Mouse (Mus musculus): ENCODE measurements around the gene Necap1. TPM values are rescaled to one million over a fixed set of nuclear protein-coding genes. Genes with fewer than 3 reads are reported as not detected.
A peak's percentile ranks its signal among the peaks of the same experiment; 100 is the strongest.

Gene Necap1
- 26.0 and 27.6 TPM in 2 replicates for polyA plus RNA-seq (2015; fragmentation: Nextera tagmentation; extraction: Ambion mirVana)

GRCm38 (mm10) chr6:122873871-122874719 lies at the start of gene Necap1:
TSS of gene Necap1 (plus strand) at chr6:122874474.
- H3K4me2 ChIP-seq (ENCODE audit: low read depth, low read length) = peak within 1 kb of the TSS; percentile 74
- H3K27me3 ChIP-seq (ENCODE audit: control insufficient read depth, insufficient read depth, low read depth, low read length) = no peaks in the 10 kb centered on the region; the same call in 1 of the 2 replicates
- no peaks in the 10 kb centered on the region for H3K9me3 ChIP-seq (replicated peaks; ENCODE audit: control insufficient read depth, low read length)
- peaks cover 5% of the 10 kb centered on the region; the same call in 1 of the 2 replicates for H3K36me3 ChIP-seq (ENCODE audit: control insufficient read depth, insufficient read depth)
- ATAC-seq (ENCODE audit: low read depth) = peak; percentile 97
- H3K9ac ChIP-seq (ENCODE audit: low read depth, low read length) = peak within 1 kb of the TSS; percentile 91
- 6% methylated on average over 43 of the region's 43 CpGs for WGBS (ENCODE audit: insufficient replicate concordance)
- H3K4me3 ChIP-seq (ENCODE audit: low read depth, low read length) = peak within 1 kb of the TSS; percentile 98
- peak within 1 kb of the TSS; percentile 87 for H3K27ac ChIP-seq (ENCODE audit: low read length)
- H3K4me1 ChIP-seq (ENCODE audit: control insufficient read depth, low read depth, low read length) = peaks cover 15% of the 10 kb centered on the region

- Histone ChIP-seq H3K4me2 (ENCODE audit: low read depth, low read length) (no peak overlapping the region), H3K9me3 (replicated peaks; ENCODE audit: control insufficient read depth, low read length) (no peaks in the 10 kb centered on the region), H3K27ac (ENCODE audit: low read length) (no peak overlapping the region), H3K9ac (ENCODE audit: low read depth, low read length) (no peak overlapping the region), H3K4me1 (ENCODE audit: control insufficient read depth, low read depth, low read length) (peaks cover 45% of the 10 kb centered on the region), H3K36me3 (ENCODE audit: control insufficient read depth, insufficient read depth) (no peaks in the 10 kb centered on the region), H3K27me3 (ENCODE audit: control insufficient read depth, insufficient read depth, low read depth, low read length) (peaks cover 6% of the 10 kb centered on the region; the same call in 1 of the 2 replicates), H3K4me3 (ENCODE audit: low read depth, low read length) (no peak overlapping the region)
- no peak for ATAC-seq (ENCODE audit: low read depth)
- 88% methylated on average over 9 of the region's 9 CpGs for WGBS (ENCODE audit: insufficient replicate concordance)
These were observed 49.1 kb upstream of the Necap1 start for GRCm38 (mm10) chr6:122825166-122825565.

GRCm38 (mm10) chr6:122825923-122826742 lies 48.1 kb upstream of the Necap1 start:
- Histone ChIP-seq H3K27ac (ENCODE audit: low read length) (peak overlapping the region; percentile 37), H3K4me3 (ENCODE audit: low read depth, low read length) (peak overlapping the region; percentile 54), H3K36me3 (ENCODE audit: control insufficient read depth, insufficient read depth) (no peaks in the 10 kb centered on the region), H3K9ac (ENCODE audit: low read depth, low read length) (peak overlapping the region; percentile 47), H3K4me1 (ENCODE audit: control insufficient read depth, low read depth, low read length) (peaks cover 35% of the 10 kb centered on the region), H3K9me3 (replicated peaks; ENCODE audit: control insufficient read depth, low read length) (no peaks in the 10 kb centered on the region), H3K4me2 (ENCODE audit: low read depth, low read length) (peak overlapping the region; percentile 87), H3K27me3 (ENCODE audit: control insufficient read depth, insufficient read depth, low read depth, low read length) (no peaks in the 10 kb centered on the region; the same call in 1 of the 2 replicates)
- peak; percentile 97 for ATAC-seq (ENCODE audit: low read depth)
- 5% methylated on average over 29 of the region's 29 CpGs for WGBS (ENCODE audit: insufficient replicate concordance)

- no peak overlapping the region for H3K4me3 ChIP-seq (ENCODE audit: low read depth, low read length)
- no peak overlapping the region for H3K27ac ChIP-seq (ENCODE audit: low read length)
- no peaks in the 10 kb centered on the region for H3K27me3 ChIP-seq (ENCODE audit: control insufficient read depth, insufficient read depth, low read depth, low read length)
- H3K36me3 ChIP-seq (ENCODE audit: control insufficient read depth, insufficient read depth) = peaks cover under 1% of the 10 kb centered on the region; the same call in 1 of the 2 replicates
- H3K4me2 ChIP-seq (ENCODE audit: low read depth, low read length) = no peak overlapping the region
- H3K4me1 ChIP-seq (ENCODE audit: control insufficient read depth, low read depth, low read length) = peaks cover 26% of the 10 kb centered on the region
- H3K9ac ChIP-seq (ENCODE audit: low read depth, low read length) = no peak overlapping the region
- ATAC-seq (ENCODE audit: low read depth) = no peak
- 43% methylated on average over 13 of the region's 13 CpGs for WGBS (ENCODE audit: insufficient replicate concordance)
- no peaks in the 10 kb centered on the region for H3K9me3 ChIP-seq (replicated peaks; ENCODE audit: control insufficient read depth, low read length)
These were observed 46.2 kb upstream of the Necap1 start for GRCm38 (mm10) chr6:122828086-122828485.

GRCm38 (mm10) chr6:122832880-122833279 lies 41.4 kb upstream of the Necap1 start:
- no peaks in the 10 kb centered on the region for H3K9me3 ChIP-seq (replicated peaks; ENCODE audit: control insufficient read depth, low read length)
- no peak overlapping the region for H3K9ac ChIP-seq (ENCODE audit: low read depth, low read length)
- WGBS (ENCODE audit: insufficient replicate concordance) = 68% methylated on average over 7 of the region's 7 CpGs
- H3K4me2 ChIP-seq (ENCODE audit: low read depth, low read length) = no peak overlapping the region
- H3K36me3 ChIP-seq (ENCODE audit: control insufficient read depth, insufficient read depth) = peaks cover 8% of the 10 kb centered on the region
- no peaks in the 10 kb centered on the region for H3K27me3 ChIP-seq (ENCODE audit: control insufficient read depth, insufficient read depth, low read depth, low read length)
- no peak overlapping the region for H3K27ac ChIP-seq (ENCODE audit: low read length)
- no peak for ATAC-seq (ENCODE audit: low read depth)
- H3K4me1 ChIP-seq (ENCODE audit: control insufficient read depth, low read depth, low read length) = no peaks in the 10 kb centered on the region
- no peak overlapping the region for H3K4me3 ChIP-seq (ENCODE audit: low read depth, low read length)

GRCm38 (mm10) chr6:122834365-122834764 lies 39.9 kb upstream of the Necap1 start:
- H3K4me2 ChIP-seq (ENCODE audit: low read depth, low read length) = no peak overlapping the region
- no peaks in the 10 kb centered on the region for H3K27me3 ChIP-seq (ENCODE audit: control insufficient read depth, insufficient read depth, low read depth, low read length)
- no peak for ATAC-seq (ENCODE audit: low read depth)
- no peaks in the 10 kb centered on the region for H3K4me1 ChIP-seq (ENCODE audit: control insufficient read depth, low read depth, low read length)
- no peak overlapping the region for H3K27ac ChIP-seq (ENCODE audit: low read length)
- no peak overlapping the region for H3K9ac ChIP-seq (ENCODE audit: low read depth, low read length)
- H3K36me3 ChIP-seq (ENCODE audit: control insufficient read depth, insufficient read depth) = peaks cover 13% of the 10 kb centered on the region
- no peak overlapping the region for H3K4me3 ChIP-seq (ENCODE audit: low read depth, low read length)
- no peaks in the 10 kb centered on the region for H3K9me3 ChIP-seq (replicated peaks; ENCODE audit: control insufficient read depth, low read length)
- WGBS (ENCODE audit: insufficient replicate concordance) = 48% methylated on average over 4 of the region's 4 CpGs

- no peak overlapping the region for H3K4me3 ChIP-seq (ENCODE audit: low read depth, low read length)
- no peak for ATAC-seq (ENCODE audit: low read depth)
- H3K27me3 ChIP-seq (ENCODE audit: control insufficient read depth, insufficient read depth, low read depth, low read length) = no peaks in the 10 kb centered on the region
- no peak overlapping the region for H3K9ac ChIP-seq (ENCODE audit: low read depth, low read length)
- 84% methylated on average over 3 of the region's 3 CpGs for WGBS (ENCODE audit: insufficient replicate concordance)
- peaks cover 19% of the 10 kb centered on the region for H3K36me3 ChIP-seq (ENCODE audit: control insufficient read depth, insufficient read depth)
- no peaks in the 10 kb centered on the region for H3K4me1 ChIP-seq (ENCODE audit: control insufficient read depth, low read depth, low read length)
- H3K27ac ChIP-seq (ENCODE audit: low read length) = no peak overlapping the region
- H3K4me2 ChIP-seq (ENCODE audit: low read depth, low read length) = no peak overlapping the region
- H3K9me3 ChIP-seq (replicated peaks; ENCODE audit: control insufficient read depth, low read length) = no peaks in the 10 kb centered on the region
These were observed 37.3 kb upstream of the Necap1 start for GRCm38 (mm10) chr6:122836974-122837373.

- Histone ChIP-seq H3K4me3 (ENCODE audit: low read depth, low read length) (no peak overlapping the region), H3K4me1 (ENCODE audit: control insufficient read depth, low read depth, low read length) (no peaks in the 10 kb centered on the region), H3K27ac (ENCODE audit: low read length) (no peak overlapping the region), H3K36me3 (ENCODE audit: control insufficient read depth, insufficient read depth) (peaks cover 19% of the 10 kb centered on the region), H3K9me3 (replicated peaks; ENCODE audit: control insufficient read depth, low read length) (no peaks in the 10 kb centered on the region), H3K4me2 (ENCODE audit: low read depth, low read length) (no peak overlapping the region), H3K27me3 (ENCODE audit: control insufficient read depth, insufficient read depth, low read depth, low read length) (no peaks in the 10 kb centered on the region), H3K9ac (ENCODE audit: low read depth, low read length) (no peak overlapping the region)
- WGBS (ENCODE audit: insufficient replicate concordance) = 65% methylated on average over 5 of the region's 5 CpGs
- ATAC-seq (ENCODE audit: low read depth) = no peak
These were observed 36.7 kb upstream of the Necap1 start for GRCm38 (mm10) chr6:122837539-122837938.
